Mouse (Mus musculus) gastrocnemius, adult 2 months (tissue): ENCODE results near the gene Slc12a8. TPM values are rescaled to one million over a fixed set of nuclear protein-coding genes. Genes with fewer than 3 reads are reported as not detected.

Experiments used
- DNase-seq: peaks from one replicate; pipeline ENCODE4 v3.0.0; 2022
- H3K27ac ChIP-seq: fragments of 200-600 bp; 2 replicates; pipeline ENCODE4 v1.8.1; 2022; ENCODE audit warnings: mild to moderate bottlenecking
- H3K4me3 ChIP-seq: fragments of 200-600 bp; 2 replicates; pipeline ENCODE4 v1.8.1; 2022; ENCODE audit warnings: mild to moderate bottlenecking, moderate library complexity
- CTCF ChIP-seq: fragments of 200-600 bp; IDR thresholded peaks from 2 replicates; pipeline ENCODE4 v1.8.1; 2022; ENCODE audit warnings: antibody characterized with exemption, mild to moderate bottlenecking, moderate library complexity
- intact Hi-C: fragments of 180-260 bp; cut with DNase I; formaldehyde crosslinking; loops from one replicate; pipeline ENCODE4 v1.15.1; 2025
- total RNA-seq, 2 experiments: library from RNA; stranded (reverse); gene quantifications; 2 replicates each; pipeline ENCODE4 v1.2.3; 2021

Slc12a8 gene
- total RNA-seq, 2 experiments from 2014 or later = 0.15 to 0.47 TPM

GRCm38 (mm10) chr16:33593467-33593866, 76.3 kb downstream of the Slc12a8 start:
- Histone ChIP-seq H3K27ac (0 out of 2 replicates have a peak overlapping the region, but pooled peaks have one; percentile 46), H3K4me3 (no peak overlapping the region)
- no peak for TF ChIP-seq CTCF
- intact Hi-C loops = no loop called here
- no peak for DNase-seq

DNA sequence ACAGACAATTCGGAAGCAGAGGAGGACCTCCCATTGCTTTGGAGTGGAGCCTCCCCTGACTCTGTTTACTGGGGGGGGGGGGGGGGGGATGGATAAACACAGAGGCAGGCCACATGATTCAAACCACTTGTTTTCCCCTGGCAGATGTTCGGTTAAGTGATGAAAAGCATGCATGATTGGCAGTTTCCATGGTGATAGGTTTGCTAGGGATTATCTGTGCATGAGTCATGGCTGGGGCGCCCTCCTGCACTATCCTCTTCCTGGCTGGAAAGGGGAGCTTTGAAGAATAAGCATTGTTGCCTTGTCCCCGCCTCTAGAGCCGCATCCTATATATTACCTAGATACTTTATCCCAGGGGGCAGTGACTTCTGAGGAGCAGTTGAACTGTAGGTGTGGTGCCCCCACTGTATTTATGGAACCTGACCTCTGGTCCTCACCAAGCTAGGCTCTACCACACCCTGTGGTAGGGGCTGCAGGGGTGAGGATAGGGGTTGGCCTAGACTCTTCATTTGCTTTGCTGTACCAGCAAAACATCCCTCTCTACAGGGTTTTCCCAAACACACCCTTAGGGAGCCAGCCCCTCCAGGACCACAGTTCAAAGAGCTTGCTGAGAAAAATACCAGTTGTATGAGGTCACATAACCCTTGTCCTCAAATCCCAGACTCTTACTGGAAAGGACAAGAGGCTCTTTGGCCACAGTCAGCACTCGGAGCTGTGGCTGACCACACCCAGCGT, 77.1 kb downstream of the Slc12a8 start:
- Histone ChIP-seq H3K4me3 (no peak overlapping the region), H3K27ac (peak overlapping the region; percentile 78)
- TF ChIP-seq CTCF = no peak
- peak; percentile 56 for DNase-seq
- intact Hi-C loops = no loop called here

DNA sequence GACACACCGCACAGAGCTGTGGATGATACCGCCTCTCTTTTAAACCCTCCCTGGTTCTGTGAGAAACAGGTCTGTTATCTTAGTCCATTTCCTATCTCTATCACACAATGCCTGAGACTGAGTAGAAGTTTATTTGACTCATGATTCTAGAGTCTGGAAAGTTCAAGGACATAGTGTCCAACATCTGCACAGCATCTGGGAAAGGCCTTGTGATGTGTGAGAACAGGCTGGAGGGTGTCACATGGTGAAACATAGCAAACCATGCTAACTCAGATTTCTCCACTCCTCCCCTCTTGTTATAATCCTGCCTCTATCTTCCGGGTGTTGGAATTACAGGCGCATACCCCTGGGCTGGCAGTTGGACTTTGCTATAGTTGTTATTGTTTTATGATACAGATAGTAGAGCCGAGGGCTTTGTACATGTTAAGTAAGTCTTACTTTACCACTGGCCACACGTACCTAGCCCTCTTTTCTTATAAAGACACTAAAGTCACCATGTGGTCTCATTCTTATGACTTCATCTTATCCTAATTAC, 78.2 kb downstream of the Slc12a8 start:
- H3K4me3 ChIP-seq = no peak overlapping the region
- no peak for DNase-seq
- intact Hi-C loops = no loop called here
- peak overlapping the region; percentile 78 for H3K27ac ChIP-seq
- TF ChIP-seq CTCF = no peak

DNA sequence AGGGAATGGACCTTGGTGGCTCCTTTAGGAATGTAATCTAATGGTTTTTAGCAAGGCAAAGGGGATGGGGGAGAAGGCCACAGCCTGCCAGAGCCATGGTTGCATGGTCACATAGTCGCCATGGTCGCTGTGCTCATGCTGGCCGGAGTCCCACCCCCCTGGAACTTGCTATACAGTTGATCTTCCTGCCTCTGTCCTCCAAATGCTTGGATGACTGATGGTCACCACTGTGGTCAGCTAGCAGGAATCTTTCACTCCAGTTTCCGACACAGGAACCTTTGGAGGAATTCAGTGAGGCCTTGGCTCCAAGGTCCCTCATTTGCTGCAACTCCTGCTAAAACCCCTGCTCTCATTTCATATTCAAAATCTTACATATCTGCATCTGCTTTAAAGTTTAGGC, 79.1 kb downstream of the Slc12a8 start:
- Histone ChIP-seq H3K4me3 (no peak overlapping the region), H3K27ac (no peak overlapping the region)
- TF ChIP-seq CTCF = no peak
- DNase-seq = no peak
- intact Hi-C loops = no loop called here

- DNase-seq = no peak
- TF ChIP-seq CTCF = peak; percentile 45
- no peak overlapping the region for H3K27ac ChIP-seq
- H3K4me3 ChIP-seq = no peak overlapping the region
- intact Hi-C loops = no loop called here
Observed at GRCm38 (mm10) chr16:33600216-33600615, 83.1 kb downstream of the Slc12a8 start.

DNA sequence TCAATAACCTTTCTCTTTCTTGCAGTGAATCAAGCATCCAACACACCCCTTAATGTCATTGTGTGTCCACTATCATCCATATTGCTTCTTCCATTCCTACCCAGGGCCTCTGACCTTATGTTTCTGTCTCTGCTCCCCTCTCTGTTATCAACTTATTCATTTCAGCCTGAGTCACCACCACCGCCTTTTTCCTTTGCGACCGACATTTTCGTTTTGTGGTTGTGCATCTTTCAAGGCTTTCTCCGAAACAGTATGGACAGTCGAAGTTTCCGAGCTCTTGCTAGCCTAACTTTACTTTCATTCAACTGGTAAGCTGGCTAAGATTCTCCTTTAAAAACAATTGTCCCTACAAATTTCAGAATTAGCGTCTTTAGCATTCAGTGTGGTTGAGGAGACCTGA, 84.2 kb downstream of the Slc12a8 start:
- H3K4me3 ChIP-seq = no peak overlapping the region
- TF ChIP-seq CTCF = no peak
- DNase-seq = no peak
- no peak overlapping the region for H3K27ac ChIP-seq
- intact Hi-C loops = no loop called here

DNA sequence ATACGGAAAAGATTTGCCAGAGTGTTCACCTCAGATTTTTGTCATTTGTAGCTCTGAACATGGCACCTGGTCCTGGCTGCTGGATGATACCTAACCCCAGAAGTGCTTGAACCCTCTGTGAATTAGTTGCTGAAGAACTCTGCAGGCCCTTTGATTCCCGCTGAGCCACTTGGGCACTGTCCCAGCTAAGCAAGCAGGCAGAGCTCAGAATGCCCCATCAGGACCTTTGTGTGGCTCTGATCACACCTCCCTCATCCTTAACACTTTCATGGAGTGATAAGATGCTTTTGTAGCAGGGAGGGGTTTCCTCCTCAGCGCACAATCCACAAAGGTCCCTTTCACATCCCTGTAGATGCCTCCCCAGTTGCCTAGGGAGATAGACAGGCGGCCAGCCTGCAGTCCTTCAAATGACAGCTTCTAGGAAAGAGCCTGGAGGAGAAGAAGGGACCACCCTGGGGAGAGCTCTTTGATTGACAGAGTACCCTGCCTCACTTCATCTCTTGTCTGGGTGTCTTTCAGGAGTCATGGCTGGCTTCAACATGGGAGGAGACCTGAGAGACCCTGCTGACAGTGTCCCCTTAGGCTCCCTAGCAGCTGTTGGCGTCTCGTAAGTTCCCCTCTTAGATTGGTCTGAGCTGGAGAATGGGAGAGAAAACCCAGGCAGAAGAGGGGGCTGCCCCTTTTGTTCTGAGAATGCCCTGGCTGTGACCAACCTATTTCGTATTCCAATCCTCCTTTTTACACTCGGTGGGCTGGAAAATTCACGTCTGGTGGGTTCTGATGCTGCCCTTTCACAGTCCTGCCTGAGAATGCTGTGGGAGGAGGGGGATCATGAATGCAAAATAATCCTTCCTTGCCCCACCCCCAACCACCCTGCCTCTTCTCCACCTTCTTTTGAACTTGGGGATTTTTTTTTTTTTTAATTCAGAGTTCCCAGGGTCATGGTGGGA, 88.8 kb downstream of the Slc12a8 start:
- TF ChIP-seq CTCF = no peak
- H3K4me3 ChIP-seq = no peak overlapping the region
- DNase-seq = no peak
- intact Hi-C loops = no loop called here
- H3K27ac ChIP-seq = no peak overlapping the region

DNA sequence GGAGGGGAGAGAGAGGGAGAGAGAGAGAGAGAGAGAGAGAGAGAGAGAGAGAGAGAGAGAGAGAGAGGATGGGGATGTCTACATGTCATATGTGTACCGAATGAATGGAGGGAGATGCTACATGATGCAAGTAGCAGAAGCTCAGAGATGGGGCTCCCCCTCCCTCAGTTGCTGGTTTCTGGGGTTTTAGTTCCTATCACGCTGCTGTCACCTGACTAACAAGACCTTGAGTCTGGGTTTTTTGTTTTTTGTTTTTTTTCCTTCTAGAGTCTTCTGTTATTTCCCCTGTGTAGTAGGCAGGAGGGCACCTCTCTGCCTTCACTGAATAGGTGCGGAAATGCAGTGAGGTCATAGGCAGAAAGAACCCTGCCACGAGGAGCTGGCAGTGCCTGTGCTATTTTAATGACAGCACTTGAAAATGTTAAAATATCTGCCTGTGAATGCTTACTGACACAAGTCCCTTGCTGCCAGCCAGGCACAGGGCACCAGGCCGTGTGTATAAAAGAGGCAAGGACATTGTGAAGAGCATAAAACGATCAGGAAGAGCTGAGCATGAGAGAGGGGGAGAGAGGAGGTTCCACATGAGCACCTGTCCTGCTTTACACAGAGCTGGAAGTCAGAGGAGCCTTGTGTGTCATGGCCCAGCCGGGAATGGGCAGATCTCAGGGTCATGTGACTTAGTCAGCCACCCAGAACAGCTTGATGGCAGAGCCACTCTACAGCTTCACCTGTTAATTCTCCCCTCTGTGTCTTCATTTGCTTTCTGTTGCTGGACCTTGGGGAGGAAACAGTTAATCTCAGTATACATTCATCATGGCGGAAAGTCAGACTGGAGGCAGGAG, 89.8 kb downstream of the Slc12a8 start:
- intact Hi-C loops = no loop called here

GRCm38 (mm10) chr16:33609554-33609953, 92.4 kb downstream of the Slc12a8 start:
- intact Hi-C loops = no loop called here

More for the DNA sequence above, 89.8 kb downstream of the Slc12a8 start:
- TF ChIP-seq CTCF = no peak
- DNase-seq = no peak
- Histone ChIP-seq H3K27ac (no peak overlapping the region), H3K4me3 (no peak overlapping the region)

GRCm38 (mm10) chr16:33610466-33610865, 93.3 kb downstream of the Slc12a8 start:
- no peak overlapping the region for H3K27ac ChIP-seq
- no peak overlapping the region for H3K4me3 ChIP-seq
- no peak for TF ChIP-seq CTCF
- DNase-seq = no peak
- intact Hi-C loops = no loop called here

More at GRCm38 (mm10) chr16:33609554-33609953, 92.4 kb downstream of the Slc12a8 start:
- TF ChIP-seq CTCF = no peak
- no peak for DNase-seq
- no peak overlapping the region for H3K4me3 ChIP-seq
- H3K27ac ChIP-seq = no peak overlapping the region

DNA sequence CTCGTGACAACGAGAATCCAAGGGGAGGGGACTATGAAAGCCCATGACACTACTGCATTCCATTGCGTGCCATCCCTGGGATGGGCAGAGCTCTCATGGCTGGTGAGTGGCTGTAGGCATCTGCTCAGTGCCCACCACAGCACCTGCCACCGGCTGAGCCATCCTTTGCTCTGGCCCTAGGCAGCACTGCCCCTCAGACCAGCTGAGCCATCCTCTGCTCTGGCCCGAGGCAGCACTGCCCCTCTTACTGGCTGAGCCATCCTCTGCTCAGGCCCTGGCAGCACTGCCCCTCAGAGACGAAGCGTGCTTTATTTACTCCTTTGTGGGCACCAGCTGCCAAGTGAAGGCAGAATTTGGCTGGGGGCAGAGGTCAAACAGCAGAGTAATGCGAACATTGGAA, 94.2 kb downstream of the Slc12a8 start:
- TF ChIP-seq CTCF = no peak
- H3K4me3 ChIP-seq = no peak overlapping the region

More for the DNA sequence above, 94.2 kb downstream of the Slc12a8 start:
- no peak overlapping the region for H3K27ac ChIP-seq
- intact Hi-C loops = no loop called here
- DNase-seq = no peak
